Mouse (Mus musculus) naive thymus-derived CD4-positive, alpha-beta T cell, adult 5 months (primary cell): ENCODE measurements around the gene Tex13a. TPM values are rescaled to one million over a fixed set of nuclear protein-coding genes. Genes with fewer than 3 reads are reported as not detected.

Experiments used
- polyA plus RNA-seq: library from polyadenylated mRNA; unstranded; fragments of 100-300 nt; shearing (Covaris generic); gene quantifications from one replicate; pipeline ENCODE4 v1.2.1, GENCODE M21; 2017

Tex13a gene
- not detected for polyA plus RNA-seq

DNA sequence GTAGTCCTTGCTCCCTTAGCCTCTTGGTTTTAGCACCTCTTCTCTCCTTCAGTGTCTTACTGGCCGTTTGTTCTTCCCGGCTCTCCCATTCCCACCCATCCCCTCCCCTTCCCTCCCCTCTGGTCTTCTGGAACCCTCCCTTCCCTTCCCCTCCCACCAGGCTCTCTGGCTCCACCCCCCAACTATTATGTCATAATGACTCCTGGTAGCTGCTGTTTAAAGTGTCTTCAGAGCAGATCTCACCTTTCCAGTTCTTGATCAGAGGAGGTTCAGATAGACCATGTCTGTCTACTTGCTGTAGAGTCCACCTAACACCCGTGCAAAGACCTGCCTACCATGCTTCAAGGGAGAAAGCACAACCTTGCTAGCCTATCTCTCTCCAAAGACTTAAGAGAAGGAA is at the start of gene Tex13a:
Tex13a (minus strand) TSS at position 101 of the 400 bp plus-strand sequence.

